1 mouse cellular context compared by ENCODE assay signal in genomic region chr9:47127756-47128424, GRCm38 (mm10).
TF ChIP-seq lines count a peak whose summit lies in the region.

No protein-coding gene starts in this region.

TF ChIP-seq in MEL, 35 proteins besides CTCF, POLR2A, EP300 and RAD21 (continued from another document):
- TF ChIP-seq MXI1 (IDR thresholded peaks at IDR 0.05; ENCODE audit: low read depth, low read length) = no peak; the same call in 1 of the 2 replicates
- TF ChIP-seq ZKSCAN1 (IDR thresholded peaks at IDR 0.05; ENCODE audit: low read depth, low read length) = no peak
- no peak for TF ChIP-seq SIN3A (IDR thresholded peaks at IDR 0.05; ENCODE audit: low read length)
- no peak for TF ChIP-seq JUND (IDR thresholded peaks at IDR 0.05; ENCODE audit: low read depth, low read length)
- TF ChIP-seq CHD2 (IDR thresholded peaks at IDR 0.05; ENCODE audit: low read length) = no peak
- peak; percentile 34; the same call in 1 of the 2 replicates for TF ChIP-seq MYB (IDR thresholded peaks at IDR 0.05; ENCODE audit: low read depth, low read length)
- peak; percentile 71 for TF ChIP-seq ETS1 (IDR thresholded peaks at IDR 0.05; ENCODE audit: low read depth, low read length)
- TF ChIP-seq GABPA (IDR thresholded peaks at IDR 0.05; ENCODE audit: low read depth, low read length) = no peak
TF ChIP-seq in MEL: peak in this region for 5.
